Mouse (Mus musculus): Measurements from ENCODE around the gene Aida. TPM values are rescaled to one million over a fixed set of nuclear protein-coding genes. Genes with fewer than 3 reads are reported as not detected.
A peak's percentile ranks its signal among the peaks of the same experiment; 100 is the strongest.

The Aida gene
- polyA plus RNA-seq, 1 experiment from 2014 or later: 23.7 TPM

GRCm38 (mm10) chr1:183369427-183370014 is 73.1 kb downstream of the Aida start, which contains the start of gene Mia3:
TSS of gene Mia3 (minus strand) at chr1:183369553.
- Histone ChIP-seq H3K27ac (ENCODE audit: low read length) (peak within 1 kb of the TSS; percentile 47), H3K9ac (replicated peaks; ENCODE audit: low read depth) (peak within 1 kb of the TSS; percentile 96), H3K4me1 (ENCODE audit: insufficient read depth, low read depth, low read length) (no peaks in the 10 kb centered on the region), H3K4me2 (replicated peaks; ENCODE audit: low read depth, low read length) (peak within 1 kb of the TSS; percentile 99), H3K9me3 (ENCODE audit: low read length) (no peaks in the 10 kb centered on the region), H3K27me3 (replicated peaks; ENCODE audit: insufficient read depth, low read length) (no peaks in the 10 kb centered on the region), H3K36me3 (ENCODE audit: insufficient read depth, low read length) (no peaks in the 10 kb centered on the region), H3K4me3 (ENCODE audit: low read depth, low read length) (peak within 1 kb of the TSS; percentile 93)
- TF ChIP-seq EP300 (IDR thresholded peaks at IDR 0.05) (no peak), CTCF (IDR thresholded peaks at IDR 0.05) (no peak)
- peak; percentile 96 for DNase-seq (ENCODE audit: low spot score)
- ATAC-seq: peak; percentile 99
- WGBS: under 1% methylated on average over 33 of the region's 51 CpGs

GRCm38 (mm10) chr1:183374728-183375127 is 78.3 kb downstream of the Aida start:
- no peak overlapping the region for H3K9ac ChIP-seq (replicated peaks; ENCODE audit: low read depth)
- H3K27ac ChIP-seq (ENCODE audit: low read length): no peak overlapping the region
- TF ChIP-seq CTCF (IDR thresholded peaks at IDR 0.05) (0 out of 2 replicates have a peak, but pooled peaks have one; percentile 13), EP300 (IDR thresholded peaks at IDR 0.05) (no peak)
- DNase-seq (ENCODE audit: low spot score) (no peak), ATAC-seq (no peak)
- no peaks in the 10 kb centered on the region for H3K27me3 ChIP-seq (replicated peaks; ENCODE audit: insufficient read depth, low read length)
- H3K9me3 ChIP-seq (ENCODE audit: low read length): no peaks in the 10 kb centered on the region
- H3K4me3 ChIP-seq (ENCODE audit: low read depth, low read length): no peak overlapping the region
- H3K4me1 ChIP-seq (ENCODE audit: insufficient read depth, low read depth, low read length): no peaks in the 10 kb centered on the region
- 83% methylated on average over 5 of the region's 5 CpGs for WGBS
- no peak overlapping the region for H3K4me2 ChIP-seq (replicated peaks; ENCODE audit: low read depth, low read length)
- no peaks in the 10 kb centered on the region for H3K36me3 ChIP-seq (ENCODE audit: insufficient read depth, low read length)

Other genes starting within 250 kb of the Aida start
- 3.5 and 4.0 TPM in 2 replicates for gene Disp1, start 75.1 kb upstream of the Aida start, polyA plus RNA-seq (2015; fragmentation: Nextera tagmentation; extraction: Ambion mirVana)
- 37.7 and 38.5 TPM in 2 replicates for gene Brox, start 679 bp downstream of the Aida start, polyA plus RNA-seq (2015; fragmentation: Nextera tagmentation; extraction: Ambion mirVana)
- 49.8 and 58.3 TPM in 2 replicates for gene Mia3, start 73.0 kb downstream of the Aida start, polyA plus RNA-seq (2015; fragmentation: Nextera tagmentation; extraction: Ambion mirVana)
- gene Taf1a, start 92.4 kb downstream of the Aida start, polyA plus RNA-seq (2015; fragmentation: Nextera tagmentation; extraction: Ambion mirVana): 9.5 and 11.1 TPM in 2 replicates
- 0.06 TPM in 1 of 2 replicates, not detected in the other for gene Hhipl2, start 121.6 kb downstream of the Aida start, polyA plus RNA-seq (2015; fragmentation: Nextera tagmentation; extraction: Ambion mirVana)

All from lung, postnatal 0 days (tissue).